Mouse (Mus musculus) cerebellum, adult 9-10 months (tissue): ENCODE measurements around the gene Hspb8.

Experiments used
- DNase-seq: peaks from one replicate; pipeline ENCODE4 v3.0.0; 2022

The Hspb8 gene

GRCm38 (mm10) chr5:116422699-116423201 is at the start of gene Hspb8:
TSS of gene Hspb8 (minus strand) at chr5:116422864.
- DNase-seq: peak; percentile 90

- no peak for DNase-seq
These were observed 38.8 kb upstream of the Hspb8 start for GRCm38 (mm10) chr5:116461354-116462042.

DNA sequence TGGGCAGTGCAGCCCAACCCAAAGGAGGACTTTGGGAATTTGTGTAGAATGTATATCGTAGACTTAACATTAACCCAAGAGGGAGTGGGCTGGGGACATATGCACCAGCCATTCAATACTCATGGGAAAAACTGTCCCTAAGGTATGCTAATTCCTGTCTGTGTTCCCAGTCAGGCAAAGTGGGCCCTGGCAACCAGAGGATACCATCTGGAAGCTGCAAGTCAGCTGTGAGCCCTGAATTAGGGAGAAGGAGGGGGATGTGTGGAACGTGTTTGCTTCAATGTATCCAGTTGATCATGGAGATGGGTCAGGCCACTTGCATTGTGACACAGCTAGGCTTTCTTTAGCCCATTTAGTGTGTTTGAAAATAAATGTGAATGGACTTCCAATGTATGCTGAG is 37.3 kb upstream of the Hspb8 start:
- no peak for DNase-seq

GRCm38 (mm10) chr5:116457791-116458190 is 35.1 kb upstream of the Hspb8 start:
- no peak for DNase-seq

DNA sequence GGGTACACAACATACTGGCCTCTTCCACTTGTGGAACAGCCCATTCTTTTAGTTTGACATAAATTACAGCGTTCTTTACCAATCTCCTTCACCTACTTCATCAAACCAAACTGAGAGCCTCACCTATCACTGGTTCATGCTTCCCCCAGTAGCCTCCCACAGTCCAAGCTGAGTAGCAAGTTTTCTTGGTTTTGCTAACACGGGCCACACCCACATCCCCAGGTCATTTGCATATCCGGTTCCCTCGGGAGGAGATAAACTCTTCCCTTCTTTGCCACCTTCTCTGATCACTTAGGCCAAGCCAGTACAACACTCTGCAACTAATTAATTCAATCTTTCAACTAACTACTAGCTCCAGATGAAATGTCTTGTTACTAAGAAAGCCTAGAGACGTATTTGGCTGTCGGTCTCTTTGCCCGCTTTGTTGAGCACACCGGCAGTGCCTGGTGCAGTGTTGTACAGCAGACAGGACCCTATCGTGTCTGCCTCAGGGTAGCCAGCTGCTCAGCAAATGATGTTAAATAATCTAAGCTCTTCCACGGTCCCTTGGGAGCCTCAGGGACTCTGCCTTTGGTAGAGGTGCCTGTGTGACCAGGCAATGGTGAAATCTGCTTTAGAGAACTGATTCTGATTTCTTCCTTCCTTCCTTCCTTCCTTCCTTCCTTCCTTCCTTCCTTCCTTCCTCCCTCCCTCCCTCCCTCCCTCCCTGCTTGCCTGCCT is 34.3 kb upstream of the Hspb8 start:
- DNase-seq: no peak

DNA sequence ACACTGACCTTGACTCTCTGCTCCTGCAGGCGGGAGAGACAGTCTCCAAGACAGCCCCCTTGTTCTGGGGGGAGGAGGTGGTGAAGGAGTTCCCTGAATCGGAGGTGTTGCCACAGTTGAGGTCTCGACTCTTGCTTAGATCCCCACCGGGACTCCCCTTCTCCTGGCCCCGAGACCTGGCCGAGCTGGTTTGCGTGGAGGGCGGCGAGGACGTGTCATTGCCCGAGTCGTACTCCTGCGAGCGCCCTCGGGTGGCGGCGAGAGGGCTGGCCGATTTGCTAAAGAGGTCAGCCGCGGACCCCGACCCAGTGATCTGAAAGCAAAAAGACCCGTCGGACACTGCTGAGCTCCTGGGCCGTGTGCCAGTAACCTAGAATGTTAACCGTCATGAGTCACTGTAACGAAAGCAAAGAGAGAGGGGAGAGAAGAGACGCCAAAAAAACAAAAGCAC is 30.8 kb upstream of the Hspb8 start:
- peak; percentile 53 for DNase-seq

- no peak for DNase-seq
These were observed 28.2 kb upstream of the Hspb8 start for GRCm38 (mm10) chr5:116450901-116451300.

GRCm38 (mm10) chr5:116449522-116450225 is 27.0 kb upstream of the Hspb8 start:
- no peak for DNase-seq

GRCm38 (mm10) chr5:116448409-116449191 is 25.9 kb upstream of the Hspb8 start:
- DNase-seq: peak; percentile 37

DNA sequence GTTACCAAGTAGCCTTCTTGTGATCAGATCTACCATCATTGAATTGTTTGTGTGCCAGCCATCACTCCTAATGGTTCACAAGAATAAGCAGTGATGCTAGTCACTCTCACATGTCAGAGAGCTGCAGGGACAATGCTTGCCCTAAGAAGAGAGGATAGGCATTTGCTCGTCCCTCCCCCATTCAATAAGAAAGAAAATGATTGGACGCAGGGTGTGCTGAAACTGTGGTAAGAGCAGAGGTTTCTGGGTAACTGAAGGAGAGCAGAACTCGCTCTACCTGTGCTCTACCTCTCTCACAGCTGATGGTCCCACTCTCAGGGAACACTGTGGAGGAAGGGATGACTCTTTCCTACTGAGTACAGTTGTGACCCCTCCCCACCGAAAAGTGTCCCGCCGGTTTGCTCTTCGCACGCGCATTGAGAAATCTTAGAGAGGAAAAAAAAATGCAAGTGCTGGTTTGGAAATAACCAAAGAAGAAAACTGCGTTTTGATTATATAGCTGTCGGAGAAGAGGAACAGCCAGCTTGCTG is 25.2 kb upstream of the Hspb8 start:
- DNase-seq: no peak

DNA sequence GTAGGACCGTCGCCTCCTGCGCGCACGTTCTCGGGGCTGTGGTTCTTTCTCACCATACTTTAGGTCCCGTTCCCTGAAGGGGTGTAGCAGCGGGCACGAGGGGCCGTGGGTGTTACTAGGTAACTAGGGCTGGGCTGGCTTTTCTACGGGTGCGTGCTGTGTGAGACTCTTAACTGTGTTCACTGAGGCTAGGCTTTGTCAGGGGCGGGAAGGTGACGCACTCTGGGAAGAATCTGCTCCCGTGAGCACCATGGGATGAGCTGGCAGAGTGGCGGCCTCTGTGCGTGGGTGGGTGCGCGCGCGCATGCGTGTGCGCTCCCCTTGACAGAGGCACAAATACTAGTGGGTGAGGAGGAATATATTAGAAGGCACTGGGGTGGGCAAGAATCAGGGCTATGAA is 23.9 kb upstream of the Hspb8 start:
- DNase-seq: no peak

GRCm38 (mm10) chr5:116445634-116446367 is 23.1 kb upstream of the Hspb8 start:
- no peak for DNase-seq

DNA sequence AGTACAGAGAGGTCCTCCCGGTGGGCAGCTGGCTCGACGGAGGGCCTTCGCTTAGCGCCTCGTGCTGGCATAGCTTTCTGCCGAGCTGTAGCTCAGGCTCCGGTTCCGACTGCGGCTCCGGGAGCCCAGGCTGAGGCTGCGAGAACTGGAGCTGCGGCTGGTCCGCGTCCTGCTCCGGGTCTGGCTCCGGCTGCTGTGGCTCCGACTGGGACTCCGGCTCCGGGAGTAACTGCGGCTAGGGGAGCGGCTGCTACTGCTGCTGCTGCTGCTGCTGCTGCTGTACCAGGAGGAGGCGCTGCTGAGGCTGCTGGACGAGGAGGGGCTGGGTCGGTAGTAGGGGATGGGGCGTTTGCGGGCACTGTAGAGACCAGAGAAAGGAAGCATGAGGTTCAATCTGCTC is 21.9 kb upstream of the Hspb8 start:
- peak; percentile 43 for DNase-seq

DNA sequence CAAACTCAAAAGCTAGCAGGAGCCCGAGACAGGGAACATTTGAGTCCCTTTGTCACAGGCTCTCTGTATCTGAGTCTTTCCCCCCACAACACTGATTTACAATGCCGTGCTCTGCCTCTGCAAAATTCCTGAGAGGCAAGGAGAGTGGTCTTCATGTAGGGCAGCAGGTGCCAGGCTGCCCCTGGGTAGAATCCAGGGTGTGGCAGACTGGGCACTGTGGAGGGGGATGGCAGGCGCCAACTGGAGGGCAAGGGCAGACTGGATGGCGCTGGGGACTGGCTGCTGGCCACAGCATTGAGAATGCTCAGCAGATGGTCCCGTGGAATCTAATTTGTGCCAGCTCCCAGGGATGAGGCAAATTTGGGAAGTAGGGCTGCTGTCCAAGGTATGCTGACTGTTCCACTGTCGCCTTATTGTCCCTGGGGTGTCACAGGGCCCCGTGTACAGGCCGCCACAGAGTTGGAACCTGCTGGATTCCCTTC is 20.8 kb upstream of the Hspb8 start:
- peak; percentile 98 for DNase-seq

- peak; percentile 66 for DNase-seq
These were observed 20.2 kb upstream of the Hspb8 start for GRCm38 (mm10) chr5:116442697-116443458.

DNA sequence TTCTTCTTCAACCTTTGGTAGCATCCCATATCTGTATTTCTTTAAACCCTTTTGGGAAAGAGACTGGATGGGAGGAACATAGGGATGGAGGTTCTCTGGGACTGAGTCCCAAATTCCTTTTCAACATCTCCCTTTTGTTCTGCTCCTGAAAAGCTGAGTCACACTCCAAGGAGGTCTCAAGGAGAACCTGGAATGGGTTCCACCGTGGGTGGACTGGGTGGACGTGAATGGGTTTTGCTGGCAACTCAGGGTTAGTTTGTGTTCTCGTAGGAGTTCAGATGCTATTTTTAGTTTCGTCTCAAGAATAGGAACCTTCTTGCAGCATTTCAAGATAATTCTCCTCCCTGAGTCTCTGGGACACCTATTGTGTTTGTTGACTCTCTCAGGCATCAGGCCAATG is 17.6 kb upstream of the Hspb8 start:
- DNase-seq: peak; percentile 42

DNA sequence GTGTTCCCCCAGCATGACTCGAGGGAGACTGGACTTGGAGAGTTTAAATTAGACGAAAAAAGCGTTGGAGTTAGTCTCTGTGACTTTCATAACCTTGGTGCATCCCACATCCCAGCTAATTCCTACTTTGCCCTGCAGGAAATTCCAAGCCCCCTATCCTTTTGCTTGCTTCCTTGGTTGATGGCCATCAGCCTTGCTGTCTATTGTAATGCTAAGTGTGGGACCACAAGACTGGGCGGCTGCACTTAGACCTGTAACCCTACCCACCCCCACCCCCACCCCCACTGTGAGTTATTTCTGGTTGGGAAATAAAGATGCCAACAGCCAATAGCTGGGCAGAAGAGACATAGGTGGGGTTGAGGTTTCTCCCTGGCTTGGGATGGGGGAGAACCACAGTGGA is 15.7 kb upstream of the Hspb8 start:
- DNase-seq: no peak

DNA sequence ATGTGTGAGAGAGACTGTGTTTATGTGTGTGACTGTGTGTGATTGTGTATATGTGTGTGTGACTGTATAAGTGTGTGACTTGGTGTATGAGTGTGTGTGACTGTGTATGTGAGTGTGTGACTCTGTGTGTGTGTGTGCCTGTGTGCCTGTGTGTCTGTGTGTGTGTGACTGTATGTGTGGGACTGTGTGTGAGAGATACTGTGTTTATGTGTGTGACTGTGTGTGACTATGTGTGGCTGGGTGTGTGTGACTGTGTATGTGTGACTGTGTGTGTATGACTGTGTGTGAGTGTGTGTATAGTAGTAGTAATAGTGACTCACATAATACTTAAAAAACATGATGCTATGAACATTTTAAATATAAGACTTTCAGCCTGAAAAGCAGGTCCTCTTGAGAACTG is 13.5 kb upstream of the Hspb8 start:
- DNase-seq: no peak

GRCm38 (mm10) chr5:116434976-116435850 is 12.5 kb upstream of the Hspb8 start:
- no peak for DNase-seq

DNA sequence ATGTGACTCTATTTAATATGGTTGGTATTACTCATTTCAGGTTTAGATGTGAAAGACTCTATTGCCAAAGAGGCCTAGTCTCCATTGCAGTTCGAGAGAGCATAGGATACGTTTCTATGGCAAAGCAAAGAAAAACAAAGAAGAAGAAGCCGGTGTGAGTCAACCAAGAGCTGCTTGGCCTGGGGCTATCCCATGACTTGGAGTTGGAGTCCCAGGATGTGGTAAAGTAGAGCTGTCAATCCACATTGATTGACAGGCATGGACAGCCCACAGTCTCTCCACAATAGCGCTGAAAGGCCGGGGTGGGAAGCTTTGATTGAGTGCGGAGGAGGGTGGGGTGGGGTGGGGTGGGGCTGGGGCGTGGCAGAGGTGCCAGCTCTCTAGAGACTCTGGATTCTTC is 10.2 kb upstream of the Hspb8 start:
- DNase-seq: no peak
